Mouse (Mus musculus) lung, postnatal 0 days (tissue): ENCODE measurements around the gene Pafah2. TPM values are rescaled to one million over a fixed set of nuclear protein-coding genes. Genes with fewer than 3 reads are reported as not detected.

Experiments
- ATAC-seq: fragments of 200-750 bp; cut with Nextera tagmentation; 2 replicates; pipeline ENCODE4 v1.8.0; 2017; ENCODE audit warnings: moderate library complexity
- DNase-seq: peaks from one replicate; pipeline ENCODE4 v3.0.0-alpha.2; 2016; ENCODE audit warnings: low spot score
- H3K27ac ChIP-seq: fragments of 300-500 bp; sonication (generic); 2 replicates; pipeline ENCODE4 v1.5.1; 2014; ENCODE audit warnings: antibody characterized with exemption, mild to moderate bottlenecking, low read length, mixed read lengths
- H3K27me3 ChIP-seq: fragments of 300-500 bp; sonication (generic); replicated peaks from 2 replicates; pipeline ENCODE4 v1.6.1; 2014; ENCODE audit warnings: low read length, mixed read lengths; ENCODE audit not compliant: insufficient read depth
- H3K36me3 ChIP-seq: fragments of 300-500 bp; sonication (generic); 2 replicates; pipeline ENCODE4 v1.6.1; 2014; ENCODE audit warnings: low read length, mixed read lengths; ENCODE audit not compliant: insufficient read depth
- H3K4me1 ChIP-seq: fragments of 300-500 bp; sonication (generic); 2 replicates; pipeline ENCODE4 v1.6.1; 2014; ENCODE audit warnings: antibody characterized with exemption, low read depth, low read length, mixed read lengths; ENCODE audit not compliant: insufficient read depth
- H3K4me2 ChIP-seq: fragments of 300-500 bp; sonication (generic); replicated peaks from 2 replicates; pipeline ENCODE4 v1.6.1; 2014; ENCODE audit warnings: low read depth, mild to moderate bottlenecking, low read length, moderate library complexity, mixed read lengths
- H3K4me3 ChIP-seq: fragments of 300-500 bp; sonication (generic); 2 replicates; pipeline ENCODE4 v1.5.1; 2014; ENCODE audit warnings: low read depth, low read length
- H3K9ac ChIP-seq: fragments of 300-500 bp; sonication (generic); replicated peaks from 2 replicates; pipeline ENCODE4 v1.6.1; 2014; ENCODE audit warnings: low read depth, mild to moderate bottlenecking
- H3K9me3 ChIP-seq: fragments of 300-500 bp; sonication (generic); 2 replicates; pipeline ENCODE4 v1.6.1; 2016; ENCODE audit warnings: low read length, mixed read lengths
- CTCF ChIP-seq: IDR thresholded peaks from 2 replicates; pipeline ENCODE4 v1.5.1; 2016; ENCODE audit warnings: antibody characterized with exemption, mild to moderate bottlenecking
- EP300 ChIP-seq: IDR thresholded peaks from 2 replicates; pipeline ENCODE4 v1.6.1; 2016; ENCODE audit warnings: antibody characterized with exemption, mild to moderate bottlenecking, control low read depth
- WGBS: fragments of 180-500 bp; shearing (Covaris S2); extraction: QIAGEN DNeasy Blood & Tissue Kit; methylation state at CpG from one replicate; pipeline ENCODE4 v1.1.7; 2014; 5-methylcytosine and 5-hydroxymethylcytosine counted together
- polyA plus RNA-seq: library from polyadenylated mRNA; unstranded; fragments of >200 nt; fragmentation: Nextera tagmentation; extraction: Ambion mirVana; gene quantifications from 2 replicates; pipeline ENCODE4 v1.2.1, GENCODE M21; 2015

The Pafah2 gene
- polyA plus RNA-seq, 1 experiment from 2014 or later = 14.1 TPM

DNA sequence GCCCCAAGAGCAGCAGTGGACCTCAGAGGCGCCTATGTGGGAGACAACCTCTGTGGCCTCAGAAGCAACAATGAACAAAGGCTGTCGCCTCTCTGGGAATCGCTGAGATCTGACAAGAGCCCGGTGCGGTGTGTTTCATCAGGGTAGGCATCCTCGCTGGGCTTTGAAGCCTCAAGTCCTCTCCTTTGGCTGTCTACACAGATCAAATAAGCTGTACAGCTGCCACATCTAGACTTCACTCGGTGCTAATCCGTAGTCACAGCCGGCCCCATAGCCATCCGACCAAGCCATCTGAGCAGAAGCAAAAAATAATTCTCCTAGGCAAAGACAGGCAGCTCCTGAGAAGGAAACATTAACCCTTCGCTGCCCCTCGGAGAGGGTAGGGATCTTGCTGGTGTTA, 69.7 kb downstream of the Pafah2 start:
- H3K9me3 ChIP-seq = no peaks in the 10 kb centered on the region
- 40% methylated on average over 12 of the region's 12 CpGs for WGBS
- H3K4me1 ChIP-seq = no peaks in the 10 kb centered on the region; the same call in 1 of the 2 replicates
- no peak for ATAC-seq
- H3K27me3 ChIP-seq = no peaks in the 10 kb centered on the region
- H3K27ac ChIP-seq = no peak overlapping the region
- H3K4me2 ChIP-seq = no peak overlapping the region
- no peak overlapping the region for H3K9ac ChIP-seq
- H3K4me3 ChIP-seq = no peak overlapping the region
- TF ChIP-seq EP300 (no peak), CTCF (no peak)
- H3K36me3 ChIP-seq = no peaks in the 10 kb centered on the region
- DNase-seq = no peak

DNA sequence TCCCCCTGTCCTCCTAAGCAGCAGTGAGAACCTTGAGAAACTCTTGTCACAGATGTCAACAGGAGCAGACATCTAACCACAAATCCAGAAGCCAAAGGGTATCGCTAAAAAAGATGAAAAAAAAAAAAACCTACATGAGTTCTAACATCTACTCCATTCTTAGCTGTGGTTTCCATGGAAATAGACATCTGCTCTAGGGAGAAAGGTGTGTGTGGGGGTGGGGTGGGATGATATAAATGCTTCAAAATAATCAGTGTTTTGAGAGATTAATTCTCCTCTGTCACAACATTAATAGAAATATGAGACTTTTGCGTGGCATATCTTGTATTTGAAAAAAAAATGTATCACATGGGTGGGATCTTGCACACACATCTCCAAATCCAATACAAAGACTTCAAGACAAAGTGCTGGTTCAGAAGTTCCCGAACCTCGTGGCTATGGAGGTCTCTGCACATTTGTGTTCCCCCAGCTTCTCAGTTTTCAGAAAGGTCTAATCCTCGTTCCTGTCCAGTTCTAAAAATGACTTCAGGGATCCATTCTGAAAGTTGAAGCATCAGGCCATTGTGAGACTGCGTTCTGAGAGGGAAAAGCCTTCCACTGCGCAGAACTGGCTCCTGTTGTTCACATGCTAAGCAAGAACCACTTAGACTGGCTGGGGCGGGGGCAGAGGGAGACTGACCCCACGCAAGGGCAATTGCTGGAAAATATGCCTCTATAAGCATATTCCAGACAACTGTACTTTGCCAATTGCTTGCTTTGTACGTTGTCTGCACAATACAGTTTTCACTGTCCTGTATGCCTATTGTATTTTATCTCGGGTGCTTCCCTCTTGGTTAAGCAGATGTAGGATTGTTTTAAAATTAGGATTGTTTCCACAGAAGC, 70.5 kb downstream of the Pafah2 start:
- H3K36me3 ChIP-seq = no peaks in the 10 kb centered on the region
- no peak overlapping the region for H3K4me3 ChIP-seq
- no peaks in the 10 kb centered on the region for H3K27me3 ChIP-seq

DNA sequence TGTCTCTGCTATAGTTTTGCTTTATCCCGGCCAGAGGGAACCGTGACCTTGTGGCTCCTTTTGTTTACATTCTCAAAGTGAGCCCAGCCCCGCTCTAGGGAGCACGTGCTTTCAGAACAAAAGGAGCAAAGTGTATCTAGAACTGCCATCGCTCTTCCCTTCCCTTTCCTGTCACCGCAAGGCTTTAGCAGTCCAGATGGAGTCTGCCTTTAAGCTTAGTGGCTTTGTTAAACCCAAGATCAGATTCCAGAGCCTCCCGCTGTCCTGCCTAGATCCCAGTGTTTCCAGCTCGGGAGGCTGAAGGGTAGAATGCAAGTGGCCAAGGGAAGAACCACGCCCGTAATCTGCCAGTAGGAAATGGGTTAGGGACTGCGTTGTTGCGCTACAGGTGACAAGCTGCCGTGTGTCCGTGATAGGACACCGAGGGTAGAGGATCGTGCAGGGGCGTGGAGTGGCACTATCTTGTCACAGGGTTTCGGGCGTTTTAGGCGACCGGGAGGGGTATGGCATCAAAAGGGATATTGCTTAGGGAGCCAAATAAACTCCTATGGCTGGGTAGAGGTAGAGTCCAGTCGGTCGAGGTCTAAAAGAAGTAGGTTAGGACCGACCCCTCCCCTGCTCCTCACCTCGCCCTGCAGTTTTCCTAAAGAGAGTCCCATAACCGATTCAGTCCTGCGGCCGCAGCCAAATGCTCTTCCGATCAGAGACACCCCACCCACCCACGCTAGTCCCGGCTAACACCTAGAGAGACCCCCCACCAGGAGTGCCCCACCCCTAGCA, 71.5 kb downstream of the Pafah2 start:
- no peaks in the 10 kb centered on the region for H3K9me3 ChIP-seq
- peak; percentile 39 for ATAC-seq
- peak overlapping the region; percentile 99 for H3K4me2 ChIP-seq
- H3K4me3 ChIP-seq = peak overlapping the region; percentile 79
- no peak overlapping the region; the same call in 1 of the 2 replicates for H3K9ac ChIP-seq
- peak; percentile 79 for DNase-seq
- TF ChIP-seq CTCF = no peak
- TF ChIP-seq EP300 = peak; percentile 79
- H3K27me3 ChIP-seq = no peaks in the 10 kb centered on the region
- H3K4me1 ChIP-seq = no peaks in the 10 kb centered on the region; the same call in 1 of the 2 replicates
- under 1% methylated on average over 31 of the region's 31 CpGs for WGBS
- peak overlapping the region; percentile 81 for H3K27ac ChIP-seq
- no peaks in the 10 kb centered on the region for H3K36me3 ChIP-seq

More for the DNA sequence above, 70.5 kb downstream of the Pafah2 start:
- WGBS = 58% methylated on average over 11 of the region's 11 CpGs
- Histone ChIP-seq H3K9ac (no peak overlapping the region), H3K4me2 (0 out of 2 replicates have a peak overlapping the region, but pooled peaks have one; percentile 99), H3K27ac (0 out of 2 replicates have a peak overlapping the region, but pooled peaks have one; percentile 11), H3K9me3 (no peaks in the 10 kb centered on the region), H3K4me1 (no peaks in the 10 kb centered on the region; the same call in 1 of the 2 replicates)
- no peak for DNase-seq
- TF ChIP-seq CTCF = no peak
- TF ChIP-seq EP300 = no peak
- no peak for ATAC-seq

DNA sequence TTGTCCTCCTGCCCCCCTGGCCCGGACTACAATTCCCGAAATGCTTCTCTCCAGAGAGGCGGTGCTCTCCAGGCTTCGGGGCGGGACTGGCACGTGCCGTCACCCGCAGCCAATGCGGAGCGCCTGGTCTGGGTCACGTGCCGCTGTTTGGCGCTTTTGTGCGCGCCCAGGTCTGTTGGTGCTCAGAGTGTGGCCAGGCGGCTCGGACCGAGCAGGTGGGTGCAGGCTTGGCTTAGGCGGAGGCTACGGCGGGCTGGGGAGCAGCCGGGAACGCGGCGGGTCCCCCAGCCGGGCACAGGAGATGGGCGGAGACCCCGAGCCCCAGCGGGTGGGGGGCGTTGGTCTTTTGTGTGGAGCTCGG, 72.1 kb downstream of the Pafah2 start, which contains the start of gene Stmn1:
TSS of gene Stmn1 (plus strand) at position 106 of the 361 bp plus-strand sequence.
- Histone ChIP-seq H3K36me3 (no peaks in the 10 kb centered on the region), H3K27me3 (no peaks in the 10 kb centered on the region), H3K4me1 (no peaks in the 10 kb centered on the region; the same call in 1 of the 2 replicates), H3K4me3 (peak within 1 kb of the TSS; percentile 79), H3K9me3 (no peaks in the 10 kb centered on the region), H3K4me2 (peak within 1 kb of the TSS; percentile 99), H3K9ac (peak within 1 kb of the TSS; percentile 44), H3K27ac (peak within 1 kb of the TSS; percentile 81)
- TF ChIP-seq EP300 (no peak), CTCF (no peak)
- DNase-seq (peak; percentile 97), ATAC-seq (peak; percentile 94)
- WGBS = 0% methylated on average over 27 of the region's 31 CpGs

DNA sequence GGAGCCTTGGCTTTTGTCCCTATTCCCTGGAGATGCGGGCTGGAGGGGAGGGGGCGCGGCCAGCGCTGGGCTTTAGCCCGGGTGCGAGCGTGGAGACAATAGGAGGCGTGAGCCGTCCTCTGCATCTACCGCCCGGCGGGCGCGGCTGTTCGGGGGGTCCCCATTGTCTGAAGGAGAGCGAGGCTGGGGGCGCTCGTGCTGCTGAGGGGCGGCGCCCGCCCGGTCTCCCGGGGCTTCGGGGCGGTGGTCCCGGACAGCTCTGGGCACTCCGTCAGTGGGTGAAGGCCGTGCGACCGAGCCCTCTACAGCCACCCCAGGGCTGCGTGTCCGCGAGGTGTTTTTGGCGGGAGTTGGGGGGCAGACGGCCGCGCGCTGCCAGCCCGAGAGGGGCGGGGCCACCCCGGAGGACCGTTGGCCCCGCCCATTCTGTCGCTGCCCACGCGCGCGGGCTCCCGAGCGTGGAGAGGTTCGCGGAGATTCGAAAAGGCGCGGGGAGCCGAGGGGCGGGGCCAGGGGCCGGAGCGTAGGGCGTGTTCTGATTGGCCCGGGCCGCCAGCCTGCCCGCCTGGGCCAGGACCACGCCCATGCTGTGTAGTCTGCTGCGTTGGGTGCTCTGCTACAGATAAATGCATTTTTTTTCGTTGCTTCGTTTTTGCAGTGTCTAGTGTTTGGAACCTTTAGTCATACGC, 72.6 kb downstream of the Pafah2 start:
- WGBS = 2% methylated on average over 46 of the region's 68 CpGs
- ATAC-seq = peak; percentile 89

More for the DNA sequence above, 72.6 kb downstream of the Pafah2 start:
- Histone ChIP-seq H3K9me3 (no peaks in the 10 kb centered on the region), H3K27ac (peak overlapping the region; percentile 69), H3K4me3 (peak overlapping the region; percentile 79), H3K9ac (peak overlapping the region; percentile 44), H3K4me1 (no peaks in the 10 kb centered on the region; the same call in 1 of the 2 replicates), H3K36me3 (no peaks in the 10 kb centered on the region), H3K27me3 (no peaks in the 10 kb centered on the region), H3K4me2 (peak overlapping the region; percentile 99)
- TF ChIP-seq EP300 (no peak), CTCF (no peak)
- DNase-seq = peak; percentile 96
